Mouse (Mus musculus) cerebellum, postnatal 10 days (tissue): ENCODE data around the gene Tmem174.

Source experiments
- DNase-seq, 2 experiments: peaks; one replicate each; pipeline ENCODE4 v3.0.0; 2021; ENCODE audit warnings: mixed read lengths in 2 of 2

Gene Tmem174

GRCm38 (mm10) chr13:98632306-98632942 lies 4.8 kb downstream of the Tmem174 start:
- no peak for DNase-seq

GRCm38 (mm10) chr13:98631105-98631838 lies 5.9 kb downstream of the Tmem174 start:
- DNase-seq = no peak

- no peak for DNase-seq
Measured at GRCm38 (mm10) chr13:98626736-98627135, 10.5 kb downstream of the Tmem174 start.

GRCm38 (mm10) chr13:98624506-98624905 lies 12.7 kb downstream of the Tmem174 start:
- no peak for DNase-seq

- DNase-seq = no peak
Measured at GRCm38 (mm10) chr13:98622881-98623549, 14.2 kb downstream of the Tmem174 start.

GRCm38 (mm10) chr13:98617429-98618067 lies 19.7 kb downstream of the Tmem174 start:
- DNase-seq = no peak

GRCm38 (mm10) chr13:98607885-98608477 lies 29.2 kb downstream of the Tmem174 start:
- DNase-seq = peak; percentile 63 to 74

- DNase-seq = no peak
Measured at GRCm38 (mm10) chr13:98603799-98604198, 33.4 kb downstream of the Tmem174 start.

- peak; percentile 68 to 72 for DNase-seq
Measured at GRCm38 (mm10) chr13:98596746-98597145, 40.5 kb downstream of the Tmem174 start.

- no peak for DNase-seq
Measured at GRCm38 (mm10) chr13:98594726-98595141, 42.5 kb downstream of the Tmem174 start.

- no peak for DNase-seq
Measured at GRCm38 (mm10) chr13:98593938-98594539, 43.2 kb downstream of the Tmem174 start.

- DNase-seq = peak in 1 of 2 experiments; percentile 13
Measured at GRCm38 (mm10) chr13:98591406-98591805, 45.8 kb downstream of the Tmem174 start.

- DNase-seq = no peak
Measured at GRCm38 (mm10) chr13:98590693-98591389, 46.4 kb downstream of the Tmem174 start.

- DNase-seq = peak; percentile 19 to 23
Measured at GRCm38 (mm10) chr13:98589572-98589971, 47.6 kb downstream of the Tmem174 start.

- peak; percentile 93 to 94 for DNase-seq
Measured at GRCm38 (mm10) chr13:98588951-98589501, 48.2 kb downstream of the Tmem174 start.

GRCm38 (mm10) chr13:98588480-98588879 lies 48.7 kb downstream of the Tmem174 start:
- DNase-seq = no peak

- DNase-seq = peak; percentile 44 to 46
Measured at GRCm38 (mm10) chr13:98587639-98588038, 49.6 kb downstream of the Tmem174 start.

- DNase-seq = no peak
Measured at GRCm38 (mm10) chr13:98586817-98587575, 50.2 kb downstream of the Tmem174 start.
